Mouse (Mus musculus) monocyte, adult 5-6 weeks (primary cell): ENCODE results near the gene Mrpl34. TPM values are rescaled to one million over a fixed set of nuclear protein-coding genes. Genes with fewer than 3 reads are reported as not detected.

Experiments used
- ATAC-seq: fragments of 153-309, 156-312 bp; replicated peaks from 2 replicates; pipeline ENCODE4 v1.8.0; 2017; ENCODE audit warnings: mild to moderate bottlenecking; ENCODE audit not compliant: low TSS enrichment, insufficient number of reproducible peaks, severe bottlenecking, poor library complexity, low FRiP score
- total RNA-seq: library from RNA; stranded (forward); fragments of 200-1000, 200-491, 200-594 nt; gene quantifications from 3 replicates; pipeline ENCODE4 v1.2.3, GENCODE M21; 2017

Gene Mrpl34
- total RNA-seq, 1 experiment from 2014 or later: 5.7 TPM

- peak; percentile 45; the same call in 1 of the 2 replicates for ATAC-seq
Measured at GRCm38 (mm10) chr8:71485142-71486135, 20.7 kb downstream of the Mrpl34 start, which contains the start of gene Ano8. TSS of gene Ano8 (minus strand) at chr8:71485963.

GRCm38 (mm10) chr8:71486136-71486529 is 21.4 kb downstream of the Mrpl34 start:
- no peak for ATAC-seq

GRCm38 (mm10) chr8:71487691-71488445 is 23.1 kb downstream of the Mrpl34 start, which contains the start of gene Gtpbp3:
TSS of gene Gtpbp3 (plus strand) at chr8:71488103.
- ATAC-seq: peak; percentile 25; the same call in 1 of the 2 replicates

GRCm38 (mm10) chr8:71488454-71488853 is 23.7 kb downstream of the Mrpl34 start:
- ATAC-seq: peak; percentile 89

GRCm38 (mm10) chr8:71495039-71495438 is 30.3 kb downstream of the Mrpl34 start:
- ATAC-seq: peak; percentile 88

- ATAC-seq: no peak
Measured at GRCm38 (mm10) chr8:71495811-71496210, 31.1 kb downstream of the Mrpl34 start.

GRCm38 (mm10) chr8:71496481-71496880 is 31.7 kb downstream of the Mrpl34 start:
- ATAC-seq: no peak

GRCm38 (mm10) chr8:71497077-71497645 is 32.4 kb downstream of the Mrpl34 start:
- no peak for ATAC-seq

- ATAC-seq: no peak
Measured at GRCm38 (mm10) chr8:71497881-71498501, 33.2 kb downstream of the Mrpl34 start.

GRCm38 (mm10) chr8:71498816-71499690 is 34.3 kb downstream of the Mrpl34 start:
- no peak for ATAC-seq

GRCm38 (mm10) chr8:71504349-71504748 is 39.6 kb downstream of the Mrpl34 start:
- ATAC-seq: no peak

GRCm38 (mm10) chr8:71505326-71505725 is 40.6 kb downstream of the Mrpl34 start:
- ATAC-seq: no peak

- ATAC-seq: no peak
Measured at GRCm38 (mm10) chr8:71505979-71506378, 41.2 kb downstream of the Mrpl34 start.

GRCm38 (mm10) chr8:71507589-71508104 is 42.9 kb downstream of the Mrpl34 start:
- ATAC-seq: no peak

GRCm38 (mm10) chr8:71509316-71509715 is 44.6 kb downstream of the Mrpl34 start:
- no peak for ATAC-seq

- ATAC-seq: no peak
Measured at GRCm38 (mm10) chr8:71511644-71512043, 46.9 kb downstream of the Mrpl34 start, which contains the start of gene Plvap. TSS of gene Plvap (minus strand) at chr8:71511752.

- no peak for ATAC-seq
Measured at GRCm38 (mm10) chr8:71513018-71513754, 48.4 kb downstream of the Mrpl34 start.
